Mouse (Mus musculus): ENCODE measurements at regions not wholly inside any gene's neighbourhood (a gene's known extent, or its start where the extent isn't known, plus 50 kb on each side); places are given as distances from the start of the nearest gene placed in this dataset.

GRCm38 (mm10) chrX:60718794-60719193 is 126.3 kb upstream of the Atp11c start:
- Histone ChIP-seq H3K27ac (no peak overlapping the region), H3K4me3 (no peak overlapping the region), H3K27me3 (replicated peaks) (no peaks in the 10 kb centered on the region), H3K9me3 (no peaks in the 10 kb centered on the region), H3K4me1 (peaks cover 3% of the 10 kb centered on the region; the same call in 1 of the 2 replicates), H3K36me3 (replicated peaks) (no peaks in the 10 kb centered on the region), H3K4me2 (peak overlapping the region; percentile 42), H3K9ac (no peak overlapping the region)
- 30% methylated on average over 6 of the region's 6 CpGs for WGBS
- peak; percentile 48; the same call in 1 of the 2 replicates for ATAC-seq (replicated peaks)

- no peaks in the 10 kb centered on the region for H3K27me3 ChIP-seq (replicated peaks)
- ATAC-seq (replicated peaks), result peak; percentile 77
- no peak overlapping the region for H3K27ac ChIP-seq
- peak overlapping the region; percentile 24 for H3K4me3 ChIP-seq
- H3K4me2 ChIP-seq, result peak overlapping the region; percentile 42
- peaks cover 3% of the 10 kb centered on the region; the same call in 1 of the 2 replicates for H3K4me1 ChIP-seq
- H3K9ac ChIP-seq, result no peak overlapping the region
- no peaks in the 10 kb centered on the region for H3K9me3 ChIP-seq
- H3K36me3 ChIP-seq (replicated peaks), result no peaks in the 10 kb centered on the region
- WGBS, result 28% methylated on average over 11 of the region's 11 CpGs
Observed at GRCm38 (mm10) chrX:60718156-60718769, 125.8 kb upstream of the Atp11c start.

- WGBS, result 64% methylated on average over 7 of the region's 7 CpGs
- Histone ChIP-seq H3K9ac (no peak overlapping the region), H3K27me3 (replicated peaks) (no peaks in the 10 kb centered on the region), H3K4me3 (no peak overlapping the region), H3K9me3 (no peaks in the 10 kb centered on the region), H3K27ac (no peak overlapping the region), H3K36me3 (replicated peaks) (no peaks in the 10 kb centered on the region), H3K4me2 (no peak overlapping the region), H3K4me1 (no peaks in the 10 kb centered on the region)
- ATAC-seq (replicated peaks), result no peak
Observed at GRCm38 (mm10) chrX:60681036-60681706, 88.7 kb upstream of the Atp11c start.

- Histone ChIP-seq H3K9ac (no peak overlapping the region), H3K4me3 (no peak overlapping the region), H3K9me3 (no peaks in the 10 kb centered on the region), H3K27ac (no peak overlapping the region), H3K4me1 (no peaks in the 10 kb centered on the region), H3K4me2 (no peak overlapping the region), H3K36me3 (replicated peaks) (no peaks in the 10 kb centered on the region), H3K27me3 (replicated peaks) (no peaks in the 10 kb centered on the region)
- ATAC-seq (replicated peaks), result no peak
- 40% methylated on average over 10 of the region's 10 CpGs for WGBS
Observed at GRCm38 (mm10) chrX:60644726-60645318, 52.3 kb upstream of the Atp11c start.
